Mouse (Mus musculus): ENCODE data around the gene Ppox.
"Not testable (repeated sequence)": the region's sequence is repeated elsewhere in the genome, so short reads cannot be mapped to it uniquely, and the experiment has no call there.

Ppox gene

GRCm38 (mm10) chr1:171245353-171245752, 35.6 kb downstream of the Ppox start:
- no peak for DNase-seq (ENCODE audit: low read depth, low spot score)

- DNase-seq (ENCODE audit: low read depth, low spot score) = not testable (repeated sequence)
These were observed 39.0 kb downstream of the Ppox start for GRCm38 (mm10) chr1:171241952-171242351.

GRCm38 (mm10) chr1:171240911-171241310, 40.1 kb downstream of the Ppox start:
- DNase-seq (ENCODE audit: low read depth, low spot score) = no peak

GRCm38 (mm10) chr1:171239992-171240744, 40.8 kb downstream of the Ppox start:
- DNase-seq (ENCODE audit: low read depth, low spot score) = no peak

GRCm38 (mm10) chr1:171238463-171238862, 42.5 kb downstream of the Ppox start:
- peak; percentile 64 for DNase-seq (ENCODE audit: low read depth, low spot score)

GRCm38 (mm10) chr1:171237438-171237837, 43.5 kb downstream of the Ppox start:
- DNase-seq (ENCODE audit: low read depth, low spot score) = no peak

GRCm38 (mm10) chr1:171235791-171236190, 45.2 kb downstream of the Ppox start:
- DNase-seq (ENCODE audit: low read depth, low spot score) = no peak

- no peak for DNase-seq (ENCODE audit: low read depth, low spot score)
These were observed 46.4 kb downstream of the Ppox start for GRCm38 (mm10) chr1:171234538-171234937.

- no peak for DNase-seq (ENCODE audit: low read depth, low spot score)
These were observed 46.9 kb downstream of the Ppox start, which contains the start of gene Fcer1g for GRCm38 (mm10) chr1:171234126-171234525. Gene Fcer1g (minus strand): TSS chr1:171234365.

- DNase-seq (ENCODE audit: low read depth, low spot score) = no peak
These were observed 47.9 kb downstream of the Ppox start for GRCm38 (mm10) chr1:171232800-171233730.

- DNase-seq (ENCODE audit: low read depth, low spot score) = no peak
These were observed 48.6 kb downstream of the Ppox start for GRCm38 (mm10) chr1:171232348-171232747.

- DNase-seq (ENCODE audit: low read depth, low spot score) = no peak
These were observed 49.1 kb downstream of the Ppox start for GRCm38 (mm10) chr1:171231844-171232243.

- no peak for DNase-seq (ENCODE audit: low read depth, low spot score)
These were observed 50.8 kb downstream of the Ppox start for GRCm38 (mm10) chr1:171230215-171230614.

GRCm38 (mm10) chr1:171229750-171230149, 51.2 kb downstream of the Ppox start:
- no peak for DNase-seq (ENCODE audit: low read depth, low spot score)

GRCm38 (mm10) chr1:171227879-171228278, 53.1 kb downstream of the Ppox start:
- DNase-seq (ENCODE audit: low read depth, low spot score) = no peak

GRCm38 (mm10) chr1:171226780-171227179, 54.2 kb downstream of the Ppox start:
- no peak for DNase-seq (ENCODE audit: low read depth, low spot score)

Data from retina, postnatal 7 days (tissue).